Mouse (Mus musculus) intestine, embryonic 15.5 days (tissue): ENCODE measurements around the gene Opn4. TPM values are rescaled to one million over a fixed set of nuclear protein-coding genes. Genes with fewer than 3 reads are reported as not detected.

Source experiments
- ATAC-seq: fragments of 200-750 bp; cut with Nextera tagmentation; 2 replicates; pipeline ENCODE4 v1.8.0; 2017; ENCODE audit warnings: moderate TSS enrichment, moderate library complexity
- H3K27ac ChIP-seq: fragments of 300-500 bp; sonication (generic); 2 replicates; pipeline ENCODE4 v1.5.1; 2015; ENCODE audit warnings: mild to moderate bottlenecking, inconsistent platforms
- H3K27me3 ChIP-seq: fragments of 300-500 bp; sonication (generic); replicated peaks from 2 replicates; pipeline ENCODE4 v1.6.1; 2015; ENCODE audit warnings: inconsistent platforms
- H3K36me3 ChIP-seq: fragments of 300-500 bp; sonication (generic); 2 replicates; pipeline ENCODE4 v1.6.1; 2015; ENCODE audit warnings: inconsistent platforms
- H3K4me1 ChIP-seq: fragments of 300-500 bp; sonication (generic); replicated peaks from 2 replicates; pipeline ENCODE4 v1.6.1; 2015; ENCODE audit warnings: inconsistent platforms
- H3K4me2 ChIP-seq: fragments of 300-500 bp; sonication (generic); replicated peaks from 2 replicates; pipeline ENCODE4 v1.6.1; 2015; ENCODE audit warnings: mild to moderate bottlenecking, inconsistent platforms
- H3K4me3 ChIP-seq: fragments of 300-500 bp; sonication (generic); replicated peaks from 2 replicates; pipeline ENCODE4 v1.5.1; 2015; ENCODE audit warnings: inconsistent platforms
- H3K9ac ChIP-seq: fragments of 300-500 bp; sonication (generic); 2 replicates; pipeline ENCODE4 v1.6.1; 2015; ENCODE audit warnings: inconsistent platforms
- H3K9me3 ChIP-seq: fragments of 300-500 bp; sonication (generic); 2 replicates; pipeline ENCODE4 v1.6.1; 2016; ENCODE audit warnings: inconsistent platforms
- WGBS: fragments of 180-500 bp; shearing (Covaris S2); methylation state at CpG from one replicate; pipeline ENCODE4 v1.1.7; 2015; 5-methylcytosine and 5-hydroxymethylcytosine counted together
- polyA plus RNA-seq: library from polyadenylated mRNA; unstranded; fragments of >200 nt; fragmentation: Nextera tagmentation; extraction: Ambion mirVana; gene quantifications from 2 replicates; pipeline ENCODE4 v1.2.1, GENCODE M21; 2015

Gene Opn4
- polyA plus RNA-seq, 1 experiment from 2014 or later, result not detected

DNA sequence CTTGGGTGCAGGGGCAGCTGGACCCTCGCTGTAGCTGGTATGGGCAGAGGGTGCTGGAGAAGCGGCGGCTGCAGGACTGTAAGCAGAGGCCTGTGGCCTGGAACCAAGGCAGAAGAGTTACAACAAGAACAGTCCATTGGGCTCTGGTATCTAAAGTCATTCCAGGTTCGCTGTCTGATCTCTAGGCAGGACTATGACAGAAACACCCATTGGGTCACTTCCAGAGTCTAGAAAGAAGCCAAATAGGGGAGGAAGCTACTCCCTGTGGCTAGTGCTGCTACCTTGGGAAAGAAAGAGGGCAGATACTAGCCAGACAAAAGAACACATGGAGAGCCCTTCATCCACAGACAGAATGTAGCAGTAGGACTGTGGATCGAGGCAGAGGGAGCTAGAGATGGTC is 47.7 kb downstream of the Opn4 start:
- Histone ChIP-seq H3K9ac (no peak overlapping the region), H3K27me3 (no peaks in the 10 kb centered on the region), H3K4me1 (0 out of 2 replicates have a peak, but pooled peaks cover 4% of the 10 kb centered on the region), H3K4me2 (no peak overlapping the region), H3K9me3 (no peaks in the 10 kb centered on the region), H3K36me3 (no peaks in the 10 kb centered on the region), H3K27ac (no peak overlapping the region), H3K4me3 (no peak overlapping the region)
- WGBS, result 88% methylated on average over 5 of the region's 5 CpGs
- ATAC-seq, result no peak

- peak overlapping the region; percentile 83 for H3K4me3 ChIP-seq
- H3K9me3 ChIP-seq, result no peaks in the 10 kb centered on the region
- peak overlapping the region; percentile 92 for H3K4me2 ChIP-seq
- peak; percentile 95 for ATAC-seq
- WGBS, result under 1% methylated on average over 55 of the region's 55 CpGs
- no peaks in the 10 kb centered on the region for H3K27me3 ChIP-seq
- H3K27ac ChIP-seq, result peak overlapping the region; percentile 88
- peak overlapping the region; percentile 83 for H3K9ac ChIP-seq
- H3K36me3 ChIP-seq, result no peaks in the 10 kb centered on the region
- H3K4me1 ChIP-seq, result peaks cover 15% of the 10 kb centered on the region; the same call in 1 of the 2 replicates
Measured at GRCm38 (mm10) chr14:34549004-34549671, 50.8 kb downstream of the Opn4 start.

DNA sequence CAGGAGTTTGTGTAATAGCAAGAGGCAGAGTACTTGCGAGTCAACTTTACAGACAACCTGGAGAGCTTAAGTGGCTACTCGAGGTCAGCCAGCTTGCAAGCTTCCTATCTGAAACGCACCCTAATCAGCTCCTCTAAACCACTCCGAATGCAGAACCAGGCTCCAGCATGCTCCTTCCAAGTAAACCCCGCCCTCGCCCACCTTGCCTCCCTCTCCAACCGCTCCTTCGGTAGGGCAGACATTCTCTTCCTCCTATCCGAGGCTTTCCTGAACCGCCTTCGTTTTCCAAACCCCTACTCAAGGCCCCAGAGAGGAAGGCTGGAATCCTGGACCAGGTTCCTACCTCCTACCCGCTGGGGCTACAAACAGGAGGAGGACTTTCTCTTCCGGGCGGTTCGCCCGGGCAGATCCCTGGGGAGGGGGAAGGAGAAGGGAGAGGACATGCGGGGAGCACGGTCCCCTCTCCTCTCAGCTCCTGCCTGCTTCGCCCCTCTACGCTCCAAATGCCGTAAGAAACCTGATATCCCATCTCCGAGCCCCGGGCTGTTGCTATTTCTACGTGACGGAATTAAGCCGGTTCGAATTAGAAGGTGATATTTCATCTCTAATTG is 51.4 kb downstream of the Opn4 start:
- ATAC-seq, result peak; percentile 71
- WGBS, result 2% methylated on average over 27 of the region's 27 CpGs
- Histone ChIP-seq H3K27ac (peak overlapping the region; percentile 88), H3K9me3 (no peaks in the 10 kb centered on the region), H3K9ac (peak overlapping the region; percentile 83), H3K4me1 (peaks cover 17% of the 10 kb centered on the region; the same call in 1 of the 2 replicates), H3K4me3 (peak overlapping the region; percentile 83), H3K4me2 (peak overlapping the region; percentile 92), H3K36me3 (no peaks in the 10 kb centered on the region), H3K27me3 (no peaks in the 10 kb centered on the region)

DNA sequence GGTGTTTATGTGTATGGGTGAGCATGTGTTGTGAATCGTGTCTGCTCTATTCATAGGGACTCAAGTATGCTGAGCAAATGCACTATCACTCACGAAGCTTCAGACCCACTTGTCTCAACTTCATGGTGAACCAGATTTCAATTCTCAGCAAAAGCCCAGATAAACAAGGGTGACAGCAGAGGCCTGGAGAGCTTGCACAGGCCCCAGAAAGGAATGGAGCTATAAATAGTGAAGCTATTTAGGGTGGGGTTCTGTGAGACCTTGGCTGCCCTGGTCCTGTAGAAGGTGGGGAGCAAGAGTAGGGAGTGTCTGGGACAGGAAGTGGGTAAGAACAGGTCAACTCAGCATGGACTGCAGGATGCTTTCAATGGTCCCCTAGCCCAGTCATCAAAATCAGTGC is 55.4 kb downstream of the Opn4 start:
- Histone ChIP-seq H3K9me3 (no peaks in the 10 kb centered on the region), H3K36me3 (no peaks in the 10 kb centered on the region), H3K4me1 (peaks cover 24% of the 10 kb centered on the region), H3K4me3 (no peak overlapping the region), H3K4me2 (no peak overlapping the region), H3K27ac (no peak overlapping the region), H3K27me3 (0 out of 2 replicates have a peak, but pooled peaks cover 2% of the 10 kb centered on the region), H3K9ac (no peak overlapping the region)
- ATAC-seq, result no peak
- 28% methylated on average over 2 of the region's 2 CpGs for WGBS

GRCm38 (mm10) chr14:34544001-34544400 is 55.9 kb downstream of the Opn4 start:
- 90% methylated on average over 6 of the region's 6 CpGs for WGBS
- Histone ChIP-seq H3K36me3 (no peaks in the 10 kb centered on the region), H3K4me2 (no peak overlapping the region), H3K27ac (peak overlapping the region; percentile 58), H3K9ac (no peak overlapping the region), H3K9me3 (no peaks in the 10 kb centered on the region), H3K4me3 (no peak overlapping the region), H3K4me1 (peaks cover 22% of the 10 kb centered on the region), H3K27me3 (0 out of 2 replicates have a peak, but pooled peaks cover 2% of the 10 kb centered on the region)
- no peak for ATAC-seq

- Histone ChIP-seq H3K36me3 (no peaks in the 10 kb centered on the region), H3K4me2 (no peak overlapping the region), H3K9ac (no peak overlapping the region), H3K27me3 (0 out of 2 replicates have a peak, but pooled peaks cover 2% of the 10 kb centered on the region), H3K4me1 (peaks cover 22% of the 10 kb centered on the region), H3K4me3 (no peak overlapping the region), H3K9me3 (no peaks in the 10 kb centered on the region), H3K27ac (peak overlapping the region; percentile 58)
- no peak for ATAC-seq
- 81% methylated on average over 6 of the region's 6 CpGs for WGBS
Measured at GRCm38 (mm10) chr14:34543596-34543995, 56.3 kb downstream of the Opn4 start.

DNA sequence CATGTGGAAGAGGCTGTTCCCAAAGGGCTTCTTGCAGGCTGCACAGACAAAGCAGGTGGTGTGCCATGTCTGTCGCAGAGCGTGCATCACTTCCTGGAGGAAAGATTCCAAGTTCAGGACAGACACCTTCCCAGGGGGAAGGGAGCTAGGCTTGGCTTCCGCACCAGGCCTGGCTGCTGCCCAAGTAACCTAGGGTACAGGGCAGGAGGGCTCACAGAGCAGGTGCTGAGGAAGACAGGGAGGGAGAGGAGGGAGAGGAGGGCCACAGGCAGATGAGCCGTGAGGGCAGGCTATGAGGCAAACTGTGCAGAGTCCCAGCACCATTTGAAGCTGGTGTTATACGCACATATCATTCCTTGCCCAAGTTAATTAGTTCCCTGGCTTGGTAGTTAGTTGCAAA is 58.0 kb downstream of the Opn4 start:
- WGBS, result 86% methylated on average over 5 of the region's 5 CpGs
- Histone ChIP-seq H3K27ac (peak overlapping the region; percentile 51; the same call in 1 of the 2 replicates), H3K9me3 (no peaks in the 10 kb centered on the region), H3K4me1 (peaks cover 22% of the 10 kb centered on the region), H3K36me3 (no peaks in the 10 kb centered on the region), H3K27me3 (0 out of 2 replicates have a peak, but pooled peaks cover 2% of the 10 kb centered on the region), H3K4me3 (no peak overlapping the region), H3K9ac (no peak overlapping the region), H3K4me2 (no peak overlapping the region)
- no peak for ATAC-seq

GRCm38 (mm10) chr14:34540685-34541162 is 59.2 kb downstream of the Opn4 start:
- H3K36me3 ChIP-seq, result no peaks in the 10 kb centered on the region
- no peak overlapping the region for H3K4me3 ChIP-seq
- H3K4me1 ChIP-seq, result peaks cover 24% of the 10 kb centered on the region
- H3K27me3 ChIP-seq, result 0 out of 2 replicates have a peak, but pooled peaks cover 2% of the 10 kb centered on the region
- peak; percentile 84 for ATAC-seq
- 10% methylated on average over 17 of the region's 17 CpGs for WGBS
- H3K9me3 ChIP-seq, result no peaks in the 10 kb centered on the region
- H3K4me2 ChIP-seq, result peak overlapping the region; percentile 28
- no peak overlapping the region for H3K9ac ChIP-seq
- H3K27ac ChIP-seq, result peak overlapping the region; percentile 86

Other genes with a start within 250 kb of the Opn4 start
- gene Fam25c, start 244.7 kb downstream of the Opn4 start, polyA plus RNA-seq, result not detected in 2 replicates
- 37.4 and 38.2 TPM in 2 replicates for gene Sncg, start 225.4 kb downstream of the Opn4 start, polyA plus RNA-seq
- 7.9 and 9.0 TPM in 2 replicates for gene Mmrn2, start 224.7 kb downstream of the Opn4 start, polyA plus RNA-seq
- gene Bmpr1a, start 96.8 kb downstream of the Opn4 start, polyA plus RNA-seq, result 34.8 and 41.3 TPM in 2 replicates
- not detected in 2 replicates for gene 9230112D13Rik, start 77.3 kb downstream of the Opn4 start, polyA plus RNA-seq
- 7.6 and 7.8 TPM in 2 replicates for gene Ldb3, start 11.5 kb downstream of the Opn4 start, polyA plus RNA-seq
- 25.3 and 29.0 TPM in 2 replicates for gene Wapl, start 73.8 kb upstream of the Opn4 start, polyA plus RNA-seq
- gene Grid1, start 220.0 kb upstream of the Opn4 start, polyA plus RNA-seq, result 0.33 and 0.41 TPM in 2 replicates